Mouse (Mus musculus) embryo, embryonic 10 days (tissue): Measurements from ENCODE around the gene Ctf1.
A peak's percentile ranks its signal among the peaks of the same experiment; 100 is the strongest.
"Not testable (repeated sequence)": the region's sequence is repeated elsewhere in the genome, so short reads cannot be mapped to it uniquely, and the experiment has no call there.

Source experiments
- DNase-seq: peaks from one replicate; pipeline ENCODE4 v3.0.0-alpha.2; 2015; ENCODE audit warnings: low spot score

Ctf1 gene

GRCm38 (mm10) chr7:127693290-127693689 lies 19.2 kb upstream of the Ctf1 start:
- DNase-seq, result no peak

GRCm38 (mm10) chr7:127693730-127694129 lies 18.8 kb upstream of the Ctf1 start:
- not testable (repeated sequence) for DNase-seq

GRCm38 (mm10) chr7:127698986-127699385 lies 13.6 kb upstream of the Ctf1 start:
- DNase-seq, result no peak

GRCm38 (mm10) chr7:127700712-127701331 lies 11.7 kb upstream of the Ctf1 start:
- no peak for DNase-seq

- no peak for DNase-seq
Observed at GRCm38 (mm10) chr7:127703561-127704178, 8.9 kb upstream of the Ctf1 start.

GRCm38 (mm10) chr7:127704598-127704997 lies 7.9 kb upstream of the Ctf1 start:
- no peak for DNase-seq

- no peak for DNase-seq
Observed at GRCm38 (mm10) chr7:127705706-127706105, 6.8 kb upstream of the Ctf1 start.

GRCm38 (mm10) chr7:127707045-127707956 lies 5.2 kb upstream of the Ctf1 start:
- peak; percentile 62 for DNase-seq

GRCm38 (mm10) chr7:127707957-127708206 lies 4.7 kb upstream of the Ctf1 start:
- no peak for DNase-seq

- peak; percentile 95 for DNase-seq
Observed at GRCm38 (mm10) chr7:127708207-127709078, 4.1 kb upstream of the Ctf1 start, which contains the start of gene Bcl7c. Gene Bcl7c (minus strand): TSS chr7:127708933.

- DNase-seq, result no peak
Observed at GRCm38 (mm10) chr7:127709261-127709979, 3.1 kb upstream of the Ctf1 start.

- DNase-seq, result no peak
Observed at GRCm38 (mm10) chr7:127711031-127711430, 1.5 kb upstream of the Ctf1 start.

- DNase-seq, result no peak
Observed at GRCm38 (mm10) chr7:127711456-127711855, 1.1 kb upstream of the Ctf1 start.

GRCm38 (mm10) chr7:127714816-127715215 lies 2.3 kb downstream of the Ctf1 start:
- no peak for DNase-seq

- peak; percentile 75 for DNase-seq
Observed at GRCm38 (mm10) chr7:127716992-127717391, 4.5 kb downstream of the Ctf1 start.

GRCm38 (mm10) chr7:127718339-127718738 lies 5.8 kb downstream of the Ctf1 start:
- no peak for DNase-seq

GRCm38 (mm10) chr7:127719258-127719657 lies 6.7 kb downstream of the Ctf1 start:
- DNase-seq, result no peak

GRCm38 (mm10) chr7:127725490-127725889 lies 13.0 kb downstream of the Ctf1 start:
- no peak for DNase-seq

- DNase-seq, result no peak
Observed at GRCm38 (mm10) chr7:127725924-127726323, 13.4 kb downstream of the Ctf1 start.

- DNase-seq, result no peak
Observed at GRCm38 (mm10) chr7:127727898-127728297, 15.4 kb downstream of the Ctf1 start.

GRCm38 (mm10) chr7:127730170-127730569 lies 17.6 kb downstream of the Ctf1 start:
- DNase-seq, result no peak
